Mouse (Mus musculus) ovary, postnatal 36 days (tissue): ENCODE measurements at regions not wholly inside any gene's neighbourhood (a gene's known extent, or its start where the extent isn't known, plus 50 kb on each side); places are given as distances from the start of the nearest gene placed in this dataset.

Experiments
- DNase-seq: peaks from one replicate; pipeline ENCODE4 v3.0.0; 2022; ENCODE audit warnings: low spot score, mixed read lengths

DNA sequence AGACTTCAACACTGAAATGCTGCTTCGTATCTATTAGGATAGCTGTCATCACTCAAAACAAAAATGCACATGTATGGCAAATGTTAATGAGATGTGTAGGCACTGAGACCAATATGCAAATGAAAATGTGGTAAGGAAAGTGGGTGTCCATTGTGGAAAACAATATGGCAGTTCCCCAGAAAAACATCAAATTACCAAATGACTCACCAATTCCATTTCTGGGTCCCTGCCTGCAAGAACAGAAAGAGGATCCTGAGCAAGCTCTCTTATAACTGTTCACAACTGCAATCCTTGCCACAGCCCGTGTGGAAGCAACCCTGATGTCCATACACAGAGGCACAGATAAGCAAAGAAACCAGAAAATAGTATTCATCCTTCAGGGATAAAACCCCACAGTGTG lies 442.0 kb downstream of the Defb40 start:
- no peak for DNase-seq

DNA sequence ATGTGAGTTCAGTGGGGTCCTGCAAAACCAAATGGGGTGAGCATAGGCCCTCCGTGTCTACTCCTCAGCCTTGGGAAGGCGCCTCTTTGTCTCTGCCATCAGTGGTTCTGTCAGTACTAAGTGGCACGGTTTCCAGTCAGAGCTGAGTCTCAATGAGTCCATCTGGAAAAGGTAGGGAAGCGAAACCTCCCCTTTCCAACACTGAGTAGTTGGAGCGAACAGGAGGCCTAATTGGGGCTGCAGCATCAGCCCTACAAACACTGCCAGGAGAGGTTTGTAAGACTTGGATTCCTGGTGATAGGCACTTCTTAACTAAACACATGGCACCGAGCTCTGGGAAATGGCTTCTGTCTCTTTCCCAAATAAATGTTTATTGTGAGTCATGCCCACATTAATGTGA lies 449.9 kb downstream of the Defb40 start:
- DNase-seq = no peak

DNA sequence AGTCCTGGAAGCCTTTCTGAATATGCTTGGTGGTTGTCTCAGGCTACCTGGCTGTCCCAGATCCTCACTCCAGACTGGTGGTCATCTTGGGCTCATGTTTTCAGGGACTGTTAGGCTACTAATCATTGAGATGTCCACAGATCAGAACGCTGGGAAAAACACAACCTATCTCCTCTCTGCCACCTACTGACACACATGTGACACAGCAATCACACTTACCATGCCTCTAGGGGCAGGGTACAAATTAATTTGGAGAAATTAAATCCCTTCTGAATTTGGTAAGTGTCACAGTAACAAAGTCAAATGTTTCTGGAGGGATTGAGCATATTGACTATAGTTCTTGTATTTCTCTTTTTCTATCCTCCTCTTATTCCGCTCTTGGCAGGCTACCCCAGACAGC lies 465.6 kb downstream of the Defb40 start:
- no peak for DNase-seq

DNA sequence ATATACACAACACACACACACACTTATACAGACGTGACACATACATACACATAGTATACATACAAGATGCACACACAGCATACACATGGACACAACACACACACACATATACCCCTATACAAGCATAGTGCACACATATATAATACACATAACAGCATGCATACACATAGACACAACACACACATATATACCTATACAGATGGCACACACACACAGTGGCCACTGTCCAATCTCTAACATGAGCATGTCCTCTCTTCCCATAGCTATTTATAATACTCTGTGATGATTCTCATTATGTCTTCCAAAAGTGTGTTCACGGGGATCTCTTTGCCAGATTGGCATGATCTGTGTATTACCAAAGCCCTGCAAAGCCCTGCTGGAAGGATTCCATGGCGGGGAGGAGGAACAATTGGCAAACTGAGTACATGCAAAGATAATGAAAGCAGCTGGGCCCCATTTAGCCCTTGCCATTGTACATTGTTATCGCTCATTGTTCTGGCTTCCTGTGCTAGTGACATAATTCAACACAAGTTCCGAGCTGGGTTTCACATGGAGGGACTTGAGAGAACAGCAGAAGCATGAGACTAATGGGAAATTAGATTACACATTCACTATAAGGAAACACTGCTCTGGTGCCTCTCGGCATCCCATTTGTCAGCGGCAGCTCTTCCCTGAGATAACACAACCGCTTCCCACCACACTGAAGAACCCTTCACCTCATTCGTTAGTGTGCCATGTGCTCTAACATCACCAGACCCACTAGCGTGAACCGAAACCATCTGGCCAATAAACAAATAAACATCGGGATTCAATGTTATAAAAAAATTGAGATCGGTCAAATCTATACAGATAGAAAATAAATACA lies 471.7 kb downstream of the Defb40 start:
- no peak for DNase-seq

DNA sequence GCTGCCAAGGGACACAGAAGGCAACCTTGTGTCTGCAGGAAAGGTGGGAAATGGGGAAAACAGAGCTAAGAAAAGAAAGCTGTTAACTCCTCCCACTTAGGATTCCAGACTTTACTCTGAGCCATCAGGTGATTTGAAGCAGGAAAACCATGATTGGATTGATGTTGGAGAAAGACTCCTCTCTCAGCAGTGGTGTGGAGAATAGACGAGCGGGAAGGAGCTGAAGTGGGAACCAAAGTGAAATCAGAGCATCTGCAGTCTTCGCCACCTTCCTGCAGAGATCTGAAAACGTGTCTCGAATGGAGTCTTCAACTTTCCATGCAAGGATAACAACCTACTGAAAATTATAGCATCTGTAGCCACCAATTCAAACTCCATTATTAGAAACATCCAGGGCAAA lies 487.4 kb downstream of the Defb40 start:
- DNase-seq = no peak

DNA sequence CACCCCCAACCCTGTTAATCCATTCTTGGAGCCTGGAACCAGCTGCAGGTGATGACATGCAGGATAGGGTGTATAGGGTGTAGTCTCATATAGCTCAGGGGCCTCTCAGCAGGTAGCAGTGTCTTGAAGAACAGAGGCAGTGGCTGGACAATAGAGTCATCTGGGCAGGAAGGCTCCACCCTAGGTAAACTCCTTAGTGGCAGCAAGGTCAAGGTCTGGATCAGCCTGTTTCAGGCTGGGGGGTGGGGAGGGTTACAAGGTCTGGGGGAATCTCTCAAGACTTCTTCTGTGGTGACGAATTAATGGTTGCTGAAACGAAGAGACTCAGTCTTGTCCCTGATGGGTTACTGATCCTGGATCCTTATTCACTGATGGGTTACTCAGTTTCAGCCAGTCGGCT lies 498.0 kb downstream of the Defb40 start:
- no peak for DNase-seq

DNA sequence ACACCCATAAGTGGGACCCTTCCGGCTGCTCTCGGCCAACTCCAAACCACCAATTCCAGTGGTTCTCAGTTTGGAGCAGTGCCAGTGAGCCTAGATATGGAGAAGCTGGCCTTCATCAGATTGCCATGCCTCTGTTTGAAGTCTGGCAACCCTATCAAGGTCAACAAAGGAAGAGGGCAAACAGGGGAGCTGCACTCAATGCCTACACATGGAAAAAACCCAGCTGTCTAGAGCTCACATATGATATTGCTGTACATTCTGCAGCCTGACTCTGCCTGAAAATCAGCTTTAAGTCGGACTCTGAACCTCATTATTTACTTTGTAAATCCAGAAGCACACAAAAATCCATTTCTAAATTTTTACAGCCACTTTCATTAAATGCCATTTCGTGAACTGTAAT lies 499.9 kb downstream of the Defb40 start:
- DNase-seq = no peak

DNA sequence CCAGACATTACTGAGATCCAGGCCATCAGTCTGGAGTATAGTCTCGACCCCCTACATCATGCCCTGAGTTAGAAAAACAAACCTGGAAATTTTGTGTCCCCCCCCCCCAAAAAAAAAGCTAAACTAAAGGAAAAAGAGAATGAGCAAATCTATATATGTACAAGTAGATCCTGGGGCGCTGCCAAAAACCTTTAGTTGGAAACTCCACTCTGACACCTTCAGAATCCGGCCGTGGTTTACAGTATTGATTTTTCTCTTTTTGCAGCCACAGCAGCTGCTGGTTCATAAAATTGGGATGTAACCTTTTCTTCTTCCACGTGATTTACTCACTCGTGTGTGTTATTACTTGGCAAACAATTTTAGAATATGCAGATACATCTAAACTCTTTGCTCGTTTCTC lies 510.5 kb downstream of the Defb40 start:
- no peak for DNase-seq

DNA sequence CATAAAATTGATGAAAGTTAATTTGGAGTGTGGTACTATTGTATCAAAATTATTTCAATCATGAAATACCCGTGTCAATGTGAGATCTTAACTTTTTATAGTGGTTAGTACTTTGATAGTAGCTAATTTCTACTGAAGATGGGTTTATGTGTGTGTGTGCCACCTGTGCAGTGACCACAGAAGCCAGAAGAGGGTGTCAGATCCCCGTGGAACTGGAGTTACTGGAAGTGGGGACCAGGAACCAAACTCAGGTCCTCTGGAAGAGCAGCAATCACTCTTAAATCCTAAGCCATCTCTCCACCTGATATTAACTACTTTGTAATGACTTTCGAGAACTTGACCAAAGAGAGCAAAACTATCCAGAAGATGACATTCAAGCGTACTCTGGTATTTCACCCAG lies 517.4 kb downstream of the Defb40 start:
- no peak for DNase-seq

DNA sequence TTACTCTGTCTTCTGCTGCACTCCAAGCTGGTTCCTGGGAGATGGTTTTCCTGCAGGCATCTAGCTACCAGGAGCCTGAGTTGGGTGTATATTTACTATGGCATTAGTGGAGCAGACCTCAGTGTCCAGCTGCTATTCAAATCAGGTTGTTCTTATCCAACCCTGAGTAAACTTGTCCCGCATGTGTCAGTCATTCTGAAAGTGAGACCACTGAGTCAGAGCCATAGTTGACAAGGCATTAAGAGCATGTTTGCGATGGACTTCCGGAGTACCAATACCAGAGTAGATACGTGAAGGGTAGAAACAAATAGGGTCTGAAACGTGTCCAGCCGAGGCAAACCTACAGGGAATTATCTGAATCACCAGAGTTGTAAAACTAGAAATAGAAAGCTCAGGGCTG lies 520.6 kb downstream of the Defb40 start:
- DNase-seq = no peak

DNA sequence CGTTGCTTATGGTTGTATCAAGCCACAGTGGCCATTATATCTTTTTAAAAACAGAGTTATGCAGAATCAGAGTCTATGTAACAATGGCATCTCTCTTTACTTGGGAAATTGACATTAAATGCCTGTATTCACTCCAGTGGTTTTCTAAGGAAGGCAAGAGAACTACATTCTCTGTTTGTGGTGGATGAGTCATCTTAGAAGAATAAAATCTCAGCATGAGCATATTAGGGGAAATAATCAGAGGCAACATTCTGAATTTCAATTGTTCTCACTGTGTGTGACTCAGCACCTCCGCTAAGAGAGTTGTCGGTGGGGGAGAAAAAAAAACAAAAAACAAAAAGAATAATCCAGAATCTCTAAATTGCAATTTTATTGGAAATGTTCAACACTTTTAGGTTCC lies 529.0 kb downstream of the Defb40 start:
- DNase-seq = no peak

DNA sequence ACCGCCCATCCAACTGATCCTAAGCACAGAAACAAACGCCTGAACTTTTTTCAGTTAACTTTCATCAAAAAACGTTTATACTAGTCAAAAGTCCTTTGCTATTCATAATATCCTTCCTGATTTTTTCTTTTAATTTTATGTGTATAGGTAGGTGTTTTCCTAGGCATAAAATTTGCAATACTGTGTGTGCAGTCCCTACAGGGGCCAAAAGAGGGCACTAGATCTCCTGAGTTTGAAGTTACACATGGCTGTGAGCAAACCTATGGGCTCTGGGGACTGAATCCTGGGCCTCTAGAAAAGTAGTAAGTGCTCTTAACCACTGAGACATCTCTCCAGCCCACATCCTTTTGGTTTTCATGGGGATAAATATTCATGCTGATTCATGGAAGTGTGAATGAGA lies 535.8 kb downstream of the Defb40 start:
- DNase-seq = no peak

DNA sequence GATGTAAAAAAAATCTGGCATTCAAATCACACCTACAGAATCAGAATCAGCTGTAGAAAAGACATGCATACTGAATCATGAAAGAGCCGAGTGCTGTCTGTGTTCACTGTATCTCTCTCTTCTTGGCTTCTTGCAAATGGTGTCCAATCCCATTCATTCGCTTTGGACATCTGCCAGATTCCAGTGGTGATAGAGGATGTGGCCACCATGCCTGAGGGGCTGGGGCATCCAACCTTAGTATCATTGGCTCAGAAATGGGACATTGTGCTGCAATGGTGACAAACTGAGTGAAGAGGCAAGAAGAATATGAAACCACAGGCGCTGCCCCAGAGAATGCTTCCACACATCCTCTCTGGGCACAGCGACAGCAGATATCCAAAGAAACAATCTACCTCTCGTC lies 555.2 kb downstream of the Defb40 start:
- no peak for DNase-seq

DNA sequence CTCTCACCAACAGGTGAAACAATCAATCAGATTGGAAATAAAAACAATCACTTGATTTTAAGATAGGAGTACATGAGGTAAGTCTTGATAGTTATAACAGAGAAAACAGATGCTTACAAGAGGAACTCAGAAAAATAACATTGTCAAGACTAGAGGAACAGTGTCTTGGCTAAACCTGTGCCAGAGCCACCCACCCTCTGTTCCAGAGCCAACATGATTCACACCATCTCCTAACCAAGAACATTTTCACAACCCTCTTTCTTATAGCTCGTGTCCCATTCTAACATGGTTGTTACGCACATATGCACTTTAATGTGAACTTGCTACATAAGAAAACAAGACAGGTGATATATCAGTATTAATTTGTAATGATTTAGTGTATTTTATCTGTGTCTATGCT lies 565.6 kb downstream of the Defb40 start:
- DNase-seq = no peak

DNA sequence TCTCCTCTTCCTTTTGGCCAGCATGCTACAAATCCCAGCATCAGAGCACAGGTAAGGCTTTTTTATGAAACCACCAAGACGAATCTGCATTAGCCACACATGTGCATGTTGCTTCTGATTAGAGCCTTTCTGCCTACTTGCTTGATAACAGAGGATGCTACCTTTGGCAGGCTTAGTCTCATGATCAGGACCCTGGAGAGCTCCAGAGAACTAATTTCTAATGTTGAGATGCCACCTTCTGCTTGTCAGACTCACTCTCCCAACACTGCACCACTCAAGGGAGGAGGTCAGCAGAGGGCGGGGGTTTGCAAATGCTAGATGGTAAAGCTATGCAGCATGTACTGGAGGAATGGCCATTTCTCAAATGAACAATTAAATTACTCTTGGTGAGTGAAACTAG lies 571.6 kb downstream of the Defb40 start:
- no peak for DNase-seq

DNA sequence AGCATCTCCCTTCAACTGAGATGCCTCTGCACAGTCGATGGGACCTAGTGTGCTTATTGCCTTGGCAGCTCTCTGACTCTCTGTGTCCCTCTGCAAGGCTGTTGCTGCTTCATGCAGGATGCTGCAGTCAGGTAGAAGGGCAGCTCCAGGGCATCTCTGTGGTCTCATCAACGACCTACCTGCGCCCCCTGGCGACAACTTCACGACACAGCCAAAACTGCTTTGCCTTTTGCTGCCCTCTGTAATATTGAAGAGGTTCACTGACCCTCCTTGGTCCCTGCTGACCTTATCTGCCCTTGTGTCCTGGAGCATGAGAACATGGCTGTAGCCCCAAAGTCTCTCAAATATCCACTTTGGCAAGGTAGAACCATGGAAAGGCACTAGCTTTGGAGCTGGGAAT lies 589.7 kb downstream of the Defb40 start:
- DNase-seq = peak; percentile 27

DNA sequence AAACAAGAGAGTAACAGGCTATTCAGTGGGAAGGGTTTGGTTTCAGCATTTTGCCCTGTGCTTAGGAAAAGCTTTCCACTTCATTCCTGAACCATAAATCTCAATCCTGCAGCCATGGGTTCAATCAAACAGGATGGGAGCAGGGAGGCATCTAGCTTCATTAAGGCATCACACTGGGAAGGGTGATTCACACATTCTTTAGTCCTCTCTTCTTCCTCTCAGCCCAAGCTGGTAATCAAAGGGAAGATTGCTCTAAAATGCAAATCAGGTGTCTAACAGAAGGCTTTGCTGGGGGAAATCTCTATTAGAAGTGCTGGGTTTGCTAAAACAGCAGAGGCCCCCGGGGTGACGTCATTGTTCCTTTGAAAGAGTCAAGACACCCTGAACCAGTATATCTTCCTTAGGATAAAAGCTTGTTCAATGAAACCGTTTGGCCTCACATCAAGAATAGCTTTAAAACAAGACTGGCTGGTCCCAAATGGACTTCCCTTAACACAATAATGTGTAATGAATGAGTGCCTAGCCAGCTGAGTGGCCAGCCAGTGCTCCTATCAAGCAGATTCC lies 596.4 kb downstream of the Defb40 start:
- no peak for DNase-seq

DNA sequence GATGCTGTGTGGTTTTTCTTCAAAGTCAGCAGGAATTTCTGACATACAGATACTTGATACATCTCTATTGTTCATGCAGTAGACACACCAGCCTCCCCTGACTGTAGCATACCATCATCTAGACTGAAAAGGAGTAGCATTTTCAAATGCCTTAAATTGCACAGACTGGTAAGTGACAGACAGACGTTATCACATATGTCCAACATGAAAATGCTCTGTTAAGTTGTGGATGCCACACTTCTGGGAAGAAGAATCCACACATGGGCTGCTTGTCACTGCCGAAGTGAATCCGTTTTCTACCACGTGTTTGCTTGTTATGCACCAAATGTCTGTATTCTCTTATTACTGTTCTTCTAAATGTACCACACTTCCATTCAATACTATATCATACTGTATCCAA lies 629.3 kb downstream of the Defb40 start:
- no peak for DNase-seq

DNA sequence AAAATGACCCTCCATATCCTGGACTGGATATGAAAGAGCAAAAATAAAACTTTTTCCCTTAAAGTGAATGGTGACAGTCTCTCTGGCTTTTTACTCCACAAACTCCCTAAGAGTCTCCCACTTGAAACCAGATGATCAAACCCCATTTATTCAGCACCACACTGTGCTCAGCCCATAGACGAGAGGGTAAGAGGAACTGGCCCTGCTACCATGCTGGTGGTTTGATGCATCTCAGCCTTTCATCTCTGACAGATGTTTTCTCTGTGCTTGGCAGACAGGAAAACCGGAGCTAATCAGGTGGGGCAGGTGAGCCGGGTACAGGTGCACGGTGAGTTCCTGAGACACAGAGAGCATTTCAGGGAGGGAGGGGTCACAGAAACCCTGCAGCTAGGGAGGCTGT lies 631.8 kb downstream of the Defb40 start:
- DNase-seq = no peak

DNA sequence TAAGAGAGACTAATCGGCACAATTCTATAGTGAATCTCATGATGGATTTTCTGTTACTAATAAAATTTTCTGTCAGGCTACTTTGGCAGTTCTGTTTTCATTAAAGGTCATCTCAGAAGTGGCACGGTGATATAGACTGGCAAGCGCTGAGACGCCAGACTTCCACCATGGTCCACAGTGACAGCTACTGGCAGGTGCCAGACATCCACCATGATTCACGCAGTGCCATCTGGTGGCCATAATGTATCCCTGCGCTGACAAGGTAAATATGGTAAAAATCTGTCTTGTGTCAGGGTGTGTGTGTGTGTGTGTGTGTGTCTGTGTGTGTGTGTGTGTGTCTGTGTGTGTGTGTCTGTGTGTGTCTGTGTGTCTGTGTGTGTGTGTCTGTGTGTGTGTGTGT lies 632.7 kb downstream of the Defb40 start:
- DNase-seq = peak; percentile 8

DNA sequence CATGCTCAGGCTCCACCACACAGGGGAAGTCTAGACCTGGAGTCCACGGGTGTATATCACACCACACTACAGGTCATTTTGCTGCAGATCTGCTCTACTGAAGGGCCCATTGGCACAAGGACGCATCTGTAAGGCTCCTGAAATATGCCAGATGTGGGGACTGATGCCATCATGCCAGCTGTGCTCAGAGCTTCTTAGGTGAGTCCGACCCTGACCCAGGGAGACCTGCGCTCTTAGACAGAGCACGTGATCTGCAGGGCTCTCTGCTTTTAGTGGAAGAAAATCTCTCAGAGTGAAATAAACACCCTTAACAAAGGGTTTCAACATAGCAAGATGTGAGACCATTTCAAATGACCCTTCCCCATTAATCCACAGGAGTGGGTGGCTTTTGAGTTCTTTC lies 633.2 kb downstream of the Defb40 start:
- no peak for DNase-seq

DNA sequence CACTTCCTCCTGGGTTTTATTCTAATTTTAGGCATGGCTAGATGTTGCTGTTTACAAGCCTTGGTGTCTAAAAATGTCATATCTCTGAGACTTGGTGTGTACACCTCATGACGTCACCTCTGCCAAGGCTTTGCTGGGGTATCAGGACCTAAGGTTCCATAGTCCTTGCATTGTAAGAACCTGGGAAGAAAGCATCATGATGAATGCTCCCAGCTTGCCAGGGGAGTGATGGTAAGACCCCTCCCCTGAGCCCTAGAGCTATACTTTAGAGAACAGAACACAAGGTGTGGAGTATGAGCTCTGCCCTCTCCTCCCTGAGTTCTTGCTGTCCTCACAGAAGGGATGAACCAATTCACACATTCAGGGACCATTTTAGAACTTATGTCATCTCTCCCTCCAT lies 642.5 kb downstream of the Defb40 start:
- no peak for DNase-seq

DNA sequence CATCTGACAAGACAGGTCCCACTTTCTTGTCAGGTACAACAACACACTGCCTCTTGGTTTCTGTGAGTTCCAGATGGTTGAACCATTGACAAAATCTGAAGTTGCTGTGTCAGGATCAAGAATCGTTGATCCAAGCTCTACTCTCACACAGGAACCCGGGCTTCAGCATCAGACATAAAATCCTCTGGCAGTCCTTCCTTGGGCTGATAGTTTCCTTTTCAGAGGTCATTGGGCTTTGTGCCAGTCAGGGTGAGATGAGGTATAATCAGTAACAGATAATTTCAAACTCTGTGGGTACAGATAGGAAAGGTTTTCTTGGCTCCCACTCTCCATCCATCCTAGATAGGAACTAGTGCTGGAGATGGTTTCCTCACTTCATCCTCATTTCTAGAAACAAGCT lies 649.5 kb downstream of the Defb40 start:
- no peak for DNase-seq

DNA sequence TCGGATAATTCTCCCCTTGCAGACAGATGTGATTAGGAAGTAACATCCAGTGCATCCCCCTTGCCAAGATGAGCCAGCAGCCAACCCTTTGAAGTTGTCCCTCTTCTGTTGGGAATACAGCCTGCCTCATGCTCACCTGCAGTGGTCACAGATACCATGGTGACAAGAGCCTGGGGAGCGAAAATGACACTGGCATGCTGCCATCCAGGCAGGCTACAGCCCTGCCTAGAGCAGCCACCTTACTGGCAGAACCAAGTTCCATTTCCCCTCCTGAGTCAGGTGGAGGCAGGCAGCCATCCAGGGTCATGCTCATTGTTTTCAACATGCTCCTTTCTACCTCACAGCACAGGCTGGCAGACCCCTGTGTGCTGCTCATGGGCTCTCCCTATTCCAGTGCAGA lies 661.6 kb downstream of the Defb40 start:
- DNase-seq = no peak
